Mouse (Mus musculus): Measurements from ENCODE around the gene Sp4. TPM values are rescaled to one million over a fixed set of nuclear protein-coding genes. Genes with fewer than 3 reads are reported as not detected.
A peak's percentile ranks its signal among the peaks of the same experiment; 100 is the strongest.

Sp4 gene
- total and polyA plus RNA-seq, 3 experiments, result 12.7 to 38.6 (median 14.9) TPM

- Histone ChIP-seq H3K4me3 (ENCODE audit: low read depth, low read length) (no peak overlapping the region), H3K9me3 (replicated peaks) (no peaks in the 10 kb centered on the region; the same call in 1 of the 2 replicates), H3K36me3 (replicated peaks) (no peaks in the 10 kb centered on the region), H3K4me1 (ENCODE audit: insufficient read depth, low read depth, low read length) (peaks cover 10% of the 10 kb centered on the region), H3K27me3 (ENCODE audit: insufficient read depth, low read length) (peaks cover 8% of the 10 kb centered on the region; the same call in 1 of the 2 replicates)
- no peak for ATAC-seq (ENCODE audit: extremely low read depth, insufficient number of reproducible peaks, low FRiP score, poor library complexity, severe bottlenecking)
- DNase-seq (ENCODE audit: low spot score), result no peak
- TF ChIP-seq GATA1 (IDR thresholded peaks at IDR 0.05; ENCODE audit: borderline replicate concordance, low read length), result no peak
Measured at GRCm38 (mm10) chr12:118196583-118196982, 104.7 kb downstream of the Sp4 start.

GRCm38 (mm10) chr12:118189535-118189934, 111.7 kb downstream of the Sp4 start:
- Histone ChIP-seq H3K4me3 (ENCODE audit: low read depth, low read length) (no peak overlapping the region), H3K4me1 (ENCODE audit: insufficient read depth, low read depth, low read length) (peaks cover 13% of the 10 kb centered on the region), H3K36me3 (replicated peaks) (no peaks in the 10 kb centered on the region), H3K9me3 (replicated peaks) (no peaks in the 10 kb centered on the region), H3K27me3 (ENCODE audit: insufficient read depth, low read length) (peaks cover 6% of the 10 kb centered on the region; the same call in 1 of the 2 replicates)
- ATAC-seq (ENCODE audit: extremely low read depth, insufficient number of reproducible peaks, low FRiP score, poor library complexity, severe bottlenecking) (peak; percentile 70), DNase-seq (ENCODE audit: low spot score) (peak; percentile 13)
- TF ChIP-seq CTCF (IDR thresholded peaks at IDR 0.05; ENCODE audit: low read depth, low read length), result no peak
- TF ChIP-seq POLR2AphosphoS5 (IDR thresholded peaks at IDR 0.05; ENCODE audit: insufficient replicate concordance, low read depth, low read length), result no peak
- no peak for TF ChIP-seq GATA1 (IDR thresholded peaks at IDR 0.05; ENCODE audit: borderline replicate concordance, low read length)
- no peak for TF ChIP-seq GATA2 (IDR thresholded peaks at IDR 0.05; ENCODE audit: borderline replicate concordance, low read depth, low read length)
- no peak for TF ChIP-seq TAL1 (conservative IDR thresholded peaks at IDR 0.05; ENCODE audit: low read depth, low read length)

GRCm38 (mm10) chr12:118187663-118188062, 113.6 kb downstream of the Sp4 start:
- Histone ChIP-seq H3K4me3 (ENCODE audit: low read depth, low read length) (no peak overlapping the region), H3K36me3 (replicated peaks) (no peaks in the 10 kb centered on the region), H3K27me3 (ENCODE audit: insufficient read depth, low read length) (peaks cover 6% of the 10 kb centered on the region; the same call in 1 of the 2 replicates), H3K4me1 (ENCODE audit: insufficient read depth, low read depth, low read length) (peaks cover 13% of the 10 kb centered on the region), H3K9me3 (replicated peaks) (peaks cover 2% of the 10 kb centered on the region; the same call in 1 of the 2 replicates)
- no peak for ATAC-seq (ENCODE audit: extremely low read depth, insufficient number of reproducible peaks, low FRiP score, poor library complexity, severe bottlenecking)
- no peak for TF ChIP-seq POLR2AphosphoS5 (IDR thresholded peaks at IDR 0.05; ENCODE audit: insufficient replicate concordance, low read depth, low read length)
- no peak for TF ChIP-seq CTCF (IDR thresholded peaks at IDR 0.05; ENCODE audit: low read depth, low read length)
- TF ChIP-seq TAL1 (conservative IDR thresholded peaks at IDR 0.05; ENCODE audit: low read depth, low read length), result no peak
- no peak for TF ChIP-seq GATA1 (IDR thresholded peaks at IDR 0.05; ENCODE audit: borderline replicate concordance, low read length)
- TF ChIP-seq GATA2 (IDR thresholded peaks at IDR 0.05; ENCODE audit: borderline replicate concordance, low read depth, low read length), result no peak
- no peak for DNase-seq (ENCODE audit: low spot score)

- peaks cover 13% of the 10 kb centered on the region for H3K4me1 ChIP-seq (ENCODE audit: insufficient read depth, low read depth, low read length)
- DNase-seq (ENCODE audit: low spot score), result no peak
- TF ChIP-seq POLR2AphosphoS5 (IDR thresholded peaks at IDR 0.05; ENCODE audit: insufficient replicate concordance, low read depth, low read length), result no peak
- TF ChIP-seq GATA1 (IDR thresholded peaks at IDR 0.05; ENCODE audit: borderline replicate concordance, low read length), result no peak
- no peak for TF ChIP-seq GATA2 (IDR thresholded peaks at IDR 0.05; ENCODE audit: borderline replicate concordance, low read depth, low read length)
- no peak for TF ChIP-seq TAL1 (conservative IDR thresholded peaks at IDR 0.05; ENCODE audit: low read depth, low read length)
- TF ChIP-seq CTCF (IDR thresholded peaks at IDR 0.05; ENCODE audit: low read depth, low read length), result no peak
Measured at GRCm38 (mm10) chr12:118186881-118187489, 114.3 kb downstream of the Sp4 start.

GRCm38 (mm10) chr12:118186120-118186880, 114.9 kb downstream of the Sp4 start:
- peaks cover 4% of the 10 kb centered on the region; the same call in 1 of the 2 replicates for H3K9me3 ChIP-seq (replicated peaks)
- ATAC-seq (ENCODE audit: extremely low read depth, insufficient number of reproducible peaks, low FRiP score, poor library complexity, severe bottlenecking) (no peak), DNase-seq (ENCODE audit: low spot score) (no peak)
- TF ChIP-seq GATA2 (IDR thresholded peaks at IDR 0.05; ENCODE audit: borderline replicate concordance, low read depth, low read length), result no peak
- TF ChIP-seq TAL1 (conservative IDR thresholded peaks at IDR 0.05; ENCODE audit: low read depth, low read length), result no peak
- TF ChIP-seq CTCF (IDR thresholded peaks at IDR 0.05; ENCODE audit: low read depth, low read length), result no peak
- no peak for TF ChIP-seq GATA1 (IDR thresholded peaks at IDR 0.05; ENCODE audit: borderline replicate concordance, low read length)
- no peak for TF ChIP-seq POLR2AphosphoS5 (IDR thresholded peaks at IDR 0.05; ENCODE audit: insufficient replicate concordance, low read depth, low read length)
- peaks cover 6% of the 10 kb centered on the region; the same call in 1 of the 2 replicates for H3K27me3 ChIP-seq (ENCODE audit: insufficient read depth, low read length)
- no peak overlapping the region for H3K4me3 ChIP-seq (ENCODE audit: low read depth, low read length)
- H3K4me1 ChIP-seq (ENCODE audit: insufficient read depth, low read depth, low read length), result peaks cover 13% of the 10 kb centered on the region
- no peaks in the 10 kb centered on the region for H3K36me3 ChIP-seq (replicated peaks)

More at GRCm38 (mm10) chr12:118186881-118187489, 114.3 kb downstream of the Sp4 start:
- Histone ChIP-seq H3K27me3 (ENCODE audit: insufficient read depth, low read length) (peaks cover 6% of the 10 kb centered on the region; the same call in 1 of the 2 replicates), H3K9me3 (replicated peaks) (peaks cover 4% of the 10 kb centered on the region; the same call in 1 of the 2 replicates), H3K4me3 (ENCODE audit: low read depth, low read length) (no peak overlapping the region), H3K36me3 (replicated peaks) (no peaks in the 10 kb centered on the region)
- no peak for ATAC-seq (ENCODE audit: extremely low read depth, insufficient number of reproducible peaks, low FRiP score, poor library complexity, severe bottlenecking)

Other genes starting within 250 kb of the Sp4 start
- not detected in 2 replicates for gene Dnah11, start 102.4 kb downstream of the Sp4 start, total RNA-seq (2014; fragmentation: Nextera tagmentation)
- gene Dnah11, start 102.4 kb downstream of the Sp4 start, total RNA-seq (2017), result 0.05 and 0.06 TPM in 2 replicates
- not detected in 2 replicates for gene Dnah11, start 102.4 kb downstream of the Sp4 start, polyA plus RNA-seq (2012)

Measured in G1E (cell line).